Mouse (Mus musculus) midbrain, postnatal 0 days (tissue): Measurements from ENCODE around the gene Grsf1. TPM values are rescaled to one million over a fixed set of nuclear protein-coding genes. Genes with fewer than 3 reads are reported as not detected.
A peak's percentile ranks its signal among the peaks of the same experiment; 100 is the strongest.

ENCODE experiments used
- ATAC-seq: fragments of 200-750 bp; cut with Nextera tagmentation; 2 replicates; pipeline ENCODE4 v1.8.0; 2017; ENCODE audit warnings: moderate number of reproducible peaks, mild to moderate bottlenecking, moderate TSS enrichment, moderate library complexity; ENCODE audit not compliant: low FRiP score
- DNase-seq: peaks from one replicate; pipeline ENCODE4 v3.0.0-alpha.2; 2015; ENCODE audit warnings: low spot score
- H3K27ac ChIP-seq: fragments of 300-500 bp; sonication (generic); 2 replicates; pipeline ENCODE4 v1.5.1; 2014; ENCODE audit warnings: low read depth, mild to moderate bottlenecking, low read length, mixed read lengths
- H3K27me3 ChIP-seq: fragments of 300-500 bp; sonication (generic); 2 replicates; pipeline ENCODE4 v1.6.1; 2014; ENCODE audit warnings: low read length, control low read depth, mixed read lengths; ENCODE audit not compliant: insufficient read depth
- H3K36me3 ChIP-seq: fragments of 300-500 bp; sonication (generic); 2 replicates; pipeline ENCODE4 v1.6.1; 2014; ENCODE audit warnings: low read length, control low read depth, mixed read lengths; ENCODE audit not compliant: insufficient read depth
- H3K4me1 ChIP-seq: fragments of 300-500 bp; sonication (generic); 2 replicates; pipeline ENCODE4 v1.6.1; 2014; ENCODE audit warnings: mild to moderate bottlenecking, control low read depth, antibody characterized with exemption, low read length, mixed read lengths; ENCODE audit not compliant: insufficient read depth
- H3K4me2 ChIP-seq: fragments of 300-500 bp; sonication (generic); 2 replicates; pipeline ENCODE4 v1.6.1; 2014; ENCODE audit warnings: low read depth, mild to moderate bottlenecking, low read length, mixed read lengths; ENCODE audit not compliant: poor library complexity, severe bottlenecking
- H3K4me3 ChIP-seq: fragments of 300-500 bp; sonication (generic); 2 replicates; pipeline ENCODE4 v1.5.1; 2014; ENCODE audit warnings: low read depth, mild to moderate bottlenecking, low read length, moderate library complexity
- H3K9ac ChIP-seq: fragments of 300-500 bp; sonication (generic); replicated peaks from 2 replicates; pipeline ENCODE4 v1.6.1; 2014; ENCODE audit warnings: mild to moderate bottlenecking, low read length, moderate library complexity, mixed read lengths; ENCODE audit not compliant: poor library complexity, severe bottlenecking
- H3K9me3 ChIP-seq: fragments of 300-500 bp; sonication (generic); 2 replicates; pipeline ENCODE4 v1.6.1; 2016; ENCODE audit warnings: low read length, control low read depth
- CTCF ChIP-seq: IDR thresholded peaks from 2 replicates; pipeline ENCODE4 v1.5.1; 2016; ENCODE audit warnings: antibody characterized with exemption, mild to moderate bottlenecking
- WGBS: fragments of 180-500 bp; shearing (Covaris S2); extraction: QIAGEN DNeasy Blood & Tissue Kit; methylation state at CpG from one replicate; pipeline ENCODE4 v1.1.7; 2014; 5-methylcytosine and 5-hydroxymethylcytosine counted together
- polyA plus RNA-seq: library from polyadenylated mRNA; unstranded; fragments of >200 nt; fragmentation: Nextera tagmentation; extraction: Ambion mirVana; gene quantifications from 2 replicates; pipeline ENCODE4 v1.2.1, GENCODE M21; 2015
- total RNA-seq: library from RNA; depleted of rRNA; stranded (reverse); fragments of >200 nt; gene quantifications from 2 replicates; pipeline ENCODE4 v1.2.3, GENCODE M21; 2014

The Grsf1 gene
- total and polyA plus RNA-seq, 2 experiments from 2014 or later, result 54.1 to 58.0 TPM

- Histone ChIP-seq H3K27ac (no peak overlapping the region), H3K4me2 (no peak overlapping the region), H3K36me3 (no peaks in the 10 kb centered on the region), H3K27me3 (no peaks in the 10 kb centered on the region), H3K9ac (no peak overlapping the region), H3K4me3 (no peak overlapping the region), H3K4me1 (no peaks in the 10 kb centered on the region), H3K9me3 (no peaks in the 10 kb centered on the region)
- no peak for TF ChIP-seq CTCF
- no peak for ATAC-seq
- DNase-seq, result no peak
- WGBS, result 77% methylated on average over 4 of the region's 4 CpGs
Observed at GRCm38 (mm10) chr5:88702041-88702440, 26.1 kb upstream of the Grsf1 start.

DNA sequence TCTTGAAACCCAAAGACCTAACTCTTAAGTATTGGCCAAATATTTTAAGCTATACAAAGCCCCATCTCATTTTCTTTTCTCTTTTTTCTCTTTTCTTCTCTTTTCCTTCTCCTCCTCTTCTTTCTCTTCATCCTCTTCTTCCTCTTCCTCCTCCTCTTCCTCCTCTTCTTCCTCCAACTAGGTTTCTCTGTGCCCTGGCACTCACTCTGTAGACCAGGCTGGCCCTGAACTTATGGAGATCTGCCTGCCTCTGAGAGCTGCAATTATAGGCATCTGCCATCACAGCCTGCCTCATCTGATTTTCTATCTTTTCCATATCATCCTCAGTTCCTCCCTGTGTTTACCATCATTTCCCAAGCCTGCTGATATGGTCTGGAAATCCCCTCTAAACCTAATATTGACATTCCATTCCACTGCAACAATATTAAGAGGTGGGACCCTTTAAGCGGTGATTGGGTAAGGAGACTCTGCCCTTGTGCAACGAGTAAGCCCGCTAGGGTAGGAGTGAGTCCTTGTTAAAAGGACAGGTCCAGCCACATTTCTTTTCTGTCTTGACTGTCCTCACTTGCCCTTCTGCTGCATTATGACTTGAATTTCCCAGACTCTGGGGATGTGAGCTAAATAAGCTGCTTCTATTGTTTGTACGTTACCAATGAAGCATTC is 23.4 kb upstream of the Grsf1 start:
- no peak for TF ChIP-seq CTCF
- Histone ChIP-seq H3K4me1 (no peaks in the 10 kb centered on the region), H3K9ac (no peak overlapping the region), H3K4me2 (no peak overlapping the region), H3K9me3 (no peaks in the 10 kb centered on the region), H3K27ac (no peak overlapping the region), H3K36me3 (no peaks in the 10 kb centered on the region), H3K4me3 (no peak overlapping the region), H3K27me3 (no peaks in the 10 kb centered on the region)
- ATAC-seq (no peak), DNase-seq (no peak)
- WGBS, result 78% methylated on average over 4 of the region's 4 CpGs

DNA sequence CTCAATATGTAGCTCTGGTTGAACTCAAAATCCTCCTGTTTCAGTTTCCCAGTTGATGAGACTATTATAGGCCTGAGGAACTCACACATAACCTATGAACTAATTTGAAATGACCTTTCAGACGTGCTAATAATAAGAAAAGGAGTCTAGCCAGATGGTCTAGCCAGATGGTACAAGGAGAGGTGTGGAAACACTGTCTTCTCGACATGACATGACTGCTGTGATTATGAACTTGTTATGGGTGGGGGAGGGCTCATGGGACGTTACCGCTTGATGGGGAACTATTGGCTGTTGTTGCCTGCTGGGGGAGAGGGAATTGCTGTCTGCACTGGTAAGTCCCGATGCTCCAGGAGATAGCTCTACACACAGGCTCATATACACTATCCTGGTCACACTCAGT is 21.3 kb upstream of the Grsf1 start:
- Histone ChIP-seq H3K36me3 (no peaks in the 10 kb centered on the region), H3K9me3 (no peaks in the 10 kb centered on the region), H3K4me3 (no peak overlapping the region), H3K4me1 (no peaks in the 10 kb centered on the region), H3K4me2 (no peak overlapping the region), H3K27me3 (no peaks in the 10 kb centered on the region), H3K9ac (no peak overlapping the region), H3K27ac (no peak overlapping the region)
- no peak for TF ChIP-seq CTCF
- no peak for ATAC-seq
- no peak for DNase-seq
- 74% methylated on average over 5 of the region's 5 CpGs for WGBS

DNA sequence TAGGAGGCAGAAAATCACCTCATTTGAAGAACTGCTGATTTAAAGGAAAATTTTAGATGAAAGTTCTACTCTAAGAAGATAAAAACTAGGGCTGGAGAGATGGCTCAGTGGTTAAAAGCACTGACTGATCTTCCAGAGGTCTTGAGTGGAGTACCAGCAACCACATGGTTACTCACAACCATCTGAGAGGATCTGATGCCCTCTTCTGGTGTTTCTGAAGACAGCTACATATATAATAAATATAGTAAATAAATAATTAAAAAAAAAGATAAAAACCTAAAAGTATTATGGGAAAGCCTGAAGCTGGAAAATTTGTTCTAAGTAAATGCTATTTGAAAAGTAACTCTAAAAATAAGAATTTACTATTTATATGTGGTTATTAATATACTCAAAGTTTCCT is 17.1 kb upstream of the Grsf1 start:
- Histone ChIP-seq H3K36me3 (no peaks in the 10 kb centered on the region), H3K9me3 (no peaks in the 10 kb centered on the region), H3K4me2 (no peak overlapping the region), H3K4me3 (no peak overlapping the region), H3K27ac (no peak overlapping the region), H3K9ac (no peak overlapping the region), H3K27me3 (no peaks in the 10 kb centered on the region), H3K4me1 (no peaks in the 10 kb centered on the region)
- TF ChIP-seq CTCF, result 0 out of 2 replicates have a peak, but pooled peaks have one; percentile 10
- DNase-seq (no peak), ATAC-seq (no peak)

GRCm38 (mm10) chr5:88692586-88692985 is 16.6 kb upstream of the Grsf1 start:
- no peak overlapping the region for H3K9ac ChIP-seq
- H3K9me3 ChIP-seq, result no peaks in the 10 kb centered on the region
- no peak for DNase-seq
- no peak overlapping the region for H3K27ac ChIP-seq
- no peak for TF ChIP-seq CTCF
- H3K36me3 ChIP-seq, result no peaks in the 10 kb centered on the region
- H3K4me2 ChIP-seq, result no peak overlapping the region
- H3K4me3 ChIP-seq, result no peak overlapping the region
- no peak for ATAC-seq
- WGBS, result 78% methylated on average over 4 of the region's 4 CpGs
- no peaks in the 10 kb centered on the region for H3K4me1 ChIP-seq
- no peaks in the 10 kb centered on the region for H3K27me3 ChIP-seq

- no peaks in the 10 kb centered on the region for H3K9me3 ChIP-seq
- no peak for TF ChIP-seq CTCF
- no peak overlapping the region for H3K4me3 ChIP-seq
- H3K36me3 ChIP-seq, result no peaks in the 10 kb centered on the region
- no peak overlapping the region for H3K27ac ChIP-seq
- ATAC-seq (no peak), DNase-seq (no peak)
- WGBS, result 88% methylated on average over 6 of the region's 6 CpGs
- no peaks in the 10 kb centered on the region for H3K4me1 ChIP-seq
- H3K9ac ChIP-seq, result no peak overlapping the region
- H3K4me2 ChIP-seq, result no peak overlapping the region
- H3K27me3 ChIP-seq, result no peaks in the 10 kb centered on the region
Observed at GRCm38 (mm10) chr5:88691506-88692095, 15.6 kb upstream of the Grsf1 start.
